Mouse (Mus musculus) kidney, adult 11 months (tissue): ENCODE measurements around the gene Tepsin.
A peak's percentile ranks its signal among the peaks of the same experiment; 100 is the strongest.

Experiments
- DNase-seq: peaks from one replicate; pipeline ENCODE4 v3.0.0; 2022

The Tepsin gene

DNA sequence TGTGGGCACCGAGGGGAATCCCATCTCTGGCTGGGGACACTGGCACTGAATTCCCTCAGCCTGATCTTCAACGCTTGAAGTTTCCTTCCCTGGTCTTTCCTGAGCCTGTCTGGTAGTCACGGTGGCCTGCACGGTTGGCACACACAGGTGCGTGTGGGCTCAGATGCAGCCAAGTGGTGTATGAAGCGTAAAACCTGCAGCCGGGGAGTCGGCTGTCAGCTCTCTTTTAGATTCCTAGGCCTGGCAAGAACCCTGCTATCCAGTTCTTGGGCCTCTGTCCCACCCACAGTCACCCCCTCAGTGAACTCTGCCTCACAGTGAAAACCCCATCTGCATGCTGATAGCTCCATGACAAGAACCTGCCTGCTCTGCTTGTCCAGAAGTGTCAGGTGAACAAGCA lies 37.9 kb downstream of the Tepsin start:
- no peak for DNase-seq

DNA sequence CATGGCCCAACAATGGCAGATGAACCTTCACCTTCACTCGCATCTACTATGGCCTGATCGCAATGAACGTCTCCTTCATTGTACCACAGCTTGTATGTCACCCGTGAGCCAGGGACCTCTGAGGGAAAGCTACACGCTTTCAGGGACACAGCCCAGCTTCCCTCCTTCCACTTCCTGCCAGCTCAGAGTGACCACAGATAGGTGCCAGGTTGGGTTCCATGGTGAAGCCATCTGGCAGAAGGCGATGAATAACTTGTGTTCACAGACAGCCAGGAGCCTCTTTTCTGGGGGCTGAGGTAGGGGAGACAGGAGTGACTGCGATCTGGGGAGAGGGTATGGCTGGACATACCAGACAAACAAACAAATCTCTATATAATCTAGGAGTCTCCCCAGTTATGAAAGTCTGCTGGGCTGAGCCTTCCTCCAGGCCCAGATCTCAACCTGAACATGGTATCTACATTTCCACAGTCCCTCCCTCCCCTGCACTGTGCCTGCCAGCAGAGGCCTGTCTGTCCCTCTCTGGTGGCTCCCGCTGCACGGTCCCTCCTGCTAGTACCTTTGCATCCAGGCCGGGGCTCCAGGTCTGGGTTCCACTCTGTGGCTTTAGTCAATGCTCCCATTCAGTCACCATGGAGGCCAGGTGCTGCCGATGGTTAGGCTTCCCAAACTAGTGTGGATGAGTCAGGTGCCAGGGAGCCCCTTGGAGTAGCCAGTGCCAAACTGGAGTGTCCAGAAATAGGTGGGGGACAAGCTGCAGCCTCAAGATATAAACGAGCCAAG lies 42.4 kb downstream of the Tepsin start:
- DNase-seq: no peak

DNA sequence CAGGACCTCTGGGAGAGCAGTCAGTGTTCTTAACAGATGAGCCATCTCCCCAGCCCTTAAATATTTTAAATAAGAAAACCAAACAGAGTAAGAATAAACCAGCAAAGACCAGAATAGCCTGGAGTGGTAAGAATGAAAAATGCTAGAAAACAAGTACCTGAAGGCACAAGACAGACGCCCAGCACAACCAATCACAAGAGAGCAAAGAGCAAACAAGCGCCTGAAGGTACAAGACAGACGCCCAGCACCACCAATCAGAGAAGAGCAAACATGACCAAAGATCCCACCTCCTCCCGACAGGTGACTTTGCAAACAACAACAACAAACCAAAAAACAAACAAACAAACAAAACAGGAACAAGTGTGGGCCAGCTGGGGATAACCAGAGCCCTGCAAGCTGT lies 44.7 kb downstream of the Tepsin start:
- DNase-seq: no peak

DNA sequence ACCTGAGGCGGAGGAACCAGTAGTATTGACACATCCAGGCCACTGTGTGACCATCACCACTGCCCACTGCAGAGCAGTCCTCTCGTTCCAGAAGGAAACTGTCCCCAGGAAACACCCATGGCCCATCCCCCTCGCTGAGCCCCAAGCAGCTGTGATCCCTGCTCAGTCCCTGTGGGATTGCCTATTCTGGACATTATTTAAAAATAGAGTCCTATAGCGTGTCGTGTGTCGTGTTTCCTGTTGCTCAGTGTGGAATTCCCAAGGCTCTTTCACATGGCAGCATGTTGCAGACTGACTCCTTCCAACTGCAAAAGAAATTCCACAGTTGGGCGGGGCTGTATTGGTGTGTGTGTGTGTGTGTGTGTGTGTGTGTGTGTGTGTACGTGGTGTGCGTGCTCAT lies 46.3 kb downstream of the Tepsin start:
- no peak for DNase-seq

DNA sequence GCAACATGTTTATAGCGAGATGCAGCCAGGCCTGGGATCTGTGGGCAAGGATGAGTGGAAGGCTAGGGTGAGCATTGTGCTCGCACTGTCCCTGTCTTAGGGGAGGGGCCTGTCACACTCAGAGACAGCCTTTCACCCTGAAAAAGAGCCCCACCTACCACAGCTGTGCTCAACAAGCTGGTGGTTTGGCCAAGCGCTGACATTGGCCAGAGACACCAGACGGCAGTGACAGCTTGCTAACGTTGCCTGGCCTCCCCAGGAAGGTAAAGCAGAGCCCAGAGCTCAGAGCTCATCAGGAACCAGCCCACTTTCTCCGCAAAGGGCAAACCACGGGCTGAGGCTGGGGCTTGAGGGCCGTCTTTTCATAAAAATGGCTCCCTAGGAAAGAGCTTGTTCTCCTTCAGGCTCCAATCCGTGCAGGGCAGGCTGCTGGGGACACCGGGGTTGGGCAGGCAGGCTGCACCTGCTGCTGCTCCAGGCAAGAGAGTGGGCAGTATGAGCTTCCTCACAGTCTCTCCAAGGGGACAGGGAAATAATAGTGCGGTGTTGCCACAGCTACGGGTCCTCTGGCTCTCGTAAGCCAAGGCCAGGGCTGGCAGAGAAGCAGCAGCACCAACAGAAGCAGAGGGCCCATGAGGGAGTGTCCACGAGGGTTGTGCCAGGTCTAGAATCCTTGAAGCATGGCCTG lies 47.3 kb downstream of the Tepsin start:
- DNase-seq: no peak

DNA sequence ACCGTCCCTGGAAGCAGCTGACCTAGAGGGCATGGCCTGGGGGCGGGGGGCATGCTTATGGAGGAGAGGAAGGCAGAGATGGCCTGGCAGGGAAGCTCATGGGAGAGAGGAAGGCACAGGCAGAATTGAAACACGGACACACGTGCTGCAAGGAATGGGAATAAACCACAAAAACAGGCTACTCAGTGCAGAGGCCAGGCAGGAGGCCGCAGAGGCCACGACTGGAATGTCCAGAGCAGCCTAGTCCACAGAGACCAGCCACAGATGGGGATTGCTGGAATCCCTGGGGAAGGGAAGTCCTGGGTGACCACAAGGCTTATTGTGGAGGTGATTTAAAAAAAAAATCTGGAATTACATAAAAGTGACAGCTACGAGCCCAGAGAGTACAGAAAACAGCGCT lies 49.5 kb downstream of the Tepsin start:
- peak; percentile 49 for DNase-seq

DNA sequence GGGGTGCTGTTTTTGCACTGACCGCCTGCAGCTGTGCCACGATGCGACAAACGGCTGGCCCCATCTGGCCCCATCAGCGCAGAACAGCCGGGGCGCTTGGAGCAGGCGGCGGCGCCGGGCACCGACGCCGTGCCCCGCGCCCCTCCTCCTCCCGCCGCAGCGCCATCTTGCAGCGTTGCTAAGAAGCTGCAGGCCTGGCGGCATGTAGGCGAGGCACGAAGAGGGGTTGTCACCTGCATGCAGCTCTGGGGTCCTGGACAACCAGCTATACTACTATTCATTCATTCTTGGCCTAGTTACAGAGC lies 50.3 kb downstream of the Tepsin start:
- no peak for DNase-seq

DNA sequence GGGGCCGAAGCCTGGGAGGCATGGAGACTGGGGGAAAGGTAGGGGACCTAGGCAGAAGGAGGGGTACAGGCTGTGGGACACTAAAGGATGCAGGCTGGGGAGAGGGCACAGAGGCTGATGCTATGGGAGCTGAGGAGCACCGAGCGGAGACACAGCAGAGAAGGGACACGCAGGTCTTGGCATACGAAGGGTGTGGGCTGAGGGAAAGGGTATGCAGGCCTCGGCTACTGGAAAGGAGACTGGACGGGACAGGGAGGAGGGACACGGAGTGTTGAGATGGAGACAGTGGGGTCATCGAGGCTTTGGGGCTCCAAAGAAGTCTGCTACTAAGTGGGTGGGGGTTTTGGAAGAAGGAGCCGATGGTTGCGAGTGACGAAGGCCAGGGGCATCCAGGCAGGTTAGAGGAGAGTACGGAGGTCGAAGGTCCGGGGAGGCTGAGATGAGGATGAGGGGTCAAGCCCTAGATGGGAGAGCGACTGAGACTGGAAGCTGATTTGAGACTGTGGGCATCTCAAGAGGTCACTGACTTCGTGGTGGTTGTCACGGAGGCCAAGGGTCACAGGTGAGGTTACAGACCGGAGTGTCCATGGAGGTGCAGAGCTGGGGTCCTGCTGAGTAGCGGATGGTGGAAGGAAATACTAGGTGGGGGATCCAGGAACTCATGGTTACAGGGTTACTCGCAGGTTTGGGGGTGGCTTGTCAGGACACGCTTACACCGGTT lies 50.8 kb downstream of the Tepsin start:
- no peak for DNase-seq

DNA sequence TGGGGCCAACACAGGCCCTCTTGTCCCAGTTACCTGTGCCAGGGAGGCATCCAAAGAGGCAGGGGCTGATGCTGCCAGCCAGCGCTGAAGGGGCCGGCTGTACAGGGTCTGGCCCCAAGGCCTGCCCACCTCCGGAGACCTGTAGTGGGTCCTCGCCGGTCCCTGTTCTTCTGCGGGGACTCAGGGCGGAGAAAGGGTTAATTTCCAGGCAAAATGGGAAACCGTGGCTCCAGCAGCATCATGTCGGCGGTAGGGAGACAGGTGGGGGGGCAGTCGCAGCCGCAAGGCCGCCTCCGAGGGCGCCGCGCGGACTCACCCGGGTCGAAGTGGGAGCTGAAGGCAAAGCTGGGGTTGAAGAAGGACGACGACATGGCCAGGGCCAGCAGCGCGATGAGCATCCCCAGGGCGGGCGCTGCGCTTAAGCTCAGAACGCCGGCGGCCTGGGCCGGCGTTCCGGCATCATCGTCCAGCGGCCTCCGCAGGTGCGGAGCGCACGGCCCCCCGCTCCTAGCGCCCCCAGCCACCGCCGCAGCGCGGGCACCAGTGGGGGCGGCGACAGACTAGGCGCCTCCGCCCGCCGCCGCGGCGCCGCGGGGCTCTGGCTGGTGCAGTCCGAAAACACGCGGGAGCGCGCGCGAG lies 51.9 kb downstream of the Tepsin start, which contains the start of gene Aatk:
Gene Aatk, minus strand, starts transcription at position 615 of the 639 bp plus-strand sequence.
- no peak for DNase-seq

DNA sequence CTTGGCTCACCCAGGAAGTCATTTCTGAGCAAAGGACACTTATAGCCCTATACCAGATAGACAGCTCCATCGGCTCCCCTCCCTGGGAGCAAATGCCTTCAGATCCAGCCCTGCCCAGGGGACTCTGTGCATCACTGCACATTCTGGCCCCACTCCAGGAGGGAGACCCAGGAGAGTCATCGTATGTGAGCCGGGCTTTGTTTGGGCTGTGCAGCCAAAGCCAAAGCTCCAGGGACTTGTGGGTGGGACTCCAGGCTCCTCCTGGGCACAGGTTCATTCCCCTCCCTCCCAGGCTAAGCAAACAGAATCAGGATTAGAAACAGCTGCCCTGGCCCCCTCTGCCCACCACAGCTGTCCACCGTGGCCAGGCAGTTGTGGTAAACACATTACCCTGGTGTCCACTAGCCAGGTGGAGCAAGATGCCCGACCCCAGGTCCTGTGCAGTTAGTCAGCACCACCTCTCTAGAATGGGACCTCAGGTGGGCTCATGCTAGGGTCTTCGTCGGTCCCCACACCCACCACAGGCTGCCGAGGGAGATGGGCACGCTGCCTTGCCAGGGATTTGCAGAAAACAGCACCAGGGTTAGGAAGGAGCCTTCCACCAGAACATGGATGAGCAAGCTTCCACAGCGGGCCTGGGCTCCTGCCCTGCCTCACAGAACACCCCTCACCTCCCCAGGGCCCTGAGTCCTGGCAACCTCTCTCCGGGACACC lies 52.5 kb downstream of the Tepsin start:
- DNase-seq: no peak

DNA sequence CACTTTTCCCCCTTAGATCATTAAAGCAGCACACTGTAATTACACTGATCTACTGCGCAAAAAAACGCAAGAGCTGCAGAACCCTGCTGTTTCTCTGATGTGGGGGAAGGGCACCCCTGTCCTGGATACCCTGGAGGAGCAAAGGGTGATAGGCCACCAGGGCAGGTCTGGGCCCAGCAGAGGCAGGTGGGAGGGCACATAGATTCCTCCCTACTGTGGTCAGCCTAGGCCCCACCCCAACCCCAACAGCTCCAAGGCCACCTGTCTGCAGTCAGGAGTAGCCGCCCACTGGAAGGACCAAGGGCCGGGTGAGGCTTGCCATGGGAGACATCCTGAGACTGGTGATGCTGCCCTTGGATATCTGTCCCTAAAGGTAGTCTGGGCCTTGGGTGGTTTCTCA lies 53.2 kb downstream of the Tepsin start:
- no peak for DNase-seq

DNA sequence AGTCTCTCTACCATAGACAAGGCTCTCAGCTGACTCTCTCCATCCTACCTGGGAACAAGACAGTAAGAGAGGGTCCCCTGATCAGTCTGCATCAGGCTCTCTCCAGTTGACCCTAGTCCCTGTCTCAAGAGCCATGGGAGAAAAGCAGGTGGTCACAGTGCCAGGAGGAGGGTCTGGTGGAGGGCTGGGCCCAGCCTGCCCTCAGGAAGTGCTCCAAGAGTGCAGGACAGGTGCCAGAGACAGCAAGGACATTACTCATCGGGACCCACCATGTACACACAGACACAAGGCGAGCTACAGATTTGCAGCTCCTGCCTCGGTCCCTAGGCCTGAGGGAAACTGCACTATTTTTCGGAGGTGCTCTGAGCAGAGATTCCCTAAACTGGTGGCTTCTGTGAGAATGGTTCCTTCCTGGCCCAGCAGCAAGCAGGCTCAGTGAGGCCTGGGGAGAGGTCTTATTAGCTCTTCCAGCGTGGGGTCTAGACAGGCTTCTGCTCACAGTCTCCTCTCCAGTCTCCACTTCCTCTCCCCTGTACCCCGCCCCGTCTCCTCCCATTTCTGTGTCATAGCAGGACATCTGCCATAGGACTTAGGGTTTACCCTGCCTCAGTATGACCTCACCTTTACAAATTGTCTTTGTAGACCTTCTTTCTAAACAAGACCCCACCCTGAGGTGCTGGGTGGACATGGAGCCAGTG lies 56.2 kb downstream of the Tepsin start:
- no peak for DNase-seq

DNA sequence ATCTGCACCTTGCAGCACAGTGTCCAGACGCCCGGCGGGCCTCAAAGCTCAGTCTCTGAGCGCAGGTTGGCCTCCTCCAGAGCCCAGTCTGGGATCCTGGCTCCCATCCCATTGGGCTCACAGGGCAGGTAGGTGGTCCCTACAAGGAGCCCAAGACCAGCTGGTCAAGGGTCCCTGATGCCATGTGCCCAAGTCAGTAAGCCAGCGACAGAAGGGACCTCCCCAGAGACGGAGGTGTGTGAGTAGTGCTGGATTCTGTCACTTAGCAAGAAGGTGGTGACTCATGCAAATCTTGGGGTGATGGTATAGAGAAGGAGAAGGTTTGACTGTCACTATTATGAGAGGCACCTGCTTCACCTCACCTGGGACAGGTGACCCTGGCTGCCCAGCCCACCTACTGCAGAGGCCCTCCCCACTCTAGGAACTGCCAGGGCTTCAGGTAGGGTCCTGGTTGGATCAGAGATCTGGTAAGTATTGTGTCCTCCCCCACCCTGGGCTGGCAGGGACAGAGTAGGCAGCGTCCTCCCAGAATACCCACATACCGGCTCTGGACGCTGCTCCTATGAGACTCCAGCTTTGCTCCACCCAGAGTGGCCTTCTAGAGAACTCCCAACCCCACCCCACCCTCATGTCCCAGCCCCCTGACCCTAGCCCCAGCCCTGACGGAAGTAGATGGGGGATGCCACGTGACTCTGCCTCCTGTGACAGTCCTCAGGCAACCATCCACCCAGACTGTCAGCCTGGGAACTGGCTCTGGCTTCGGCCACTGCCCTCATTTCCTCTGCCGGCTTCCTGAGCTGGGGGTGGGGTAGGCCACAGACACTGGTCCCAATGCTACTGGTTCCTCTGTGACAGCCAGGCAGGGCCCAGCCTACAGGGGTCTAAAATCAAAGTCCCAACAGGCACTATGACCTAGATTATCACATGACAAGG lies 57.1 kb downstream of the Tepsin start:
- peak; percentile 81 for DNase-seq
